Mouse (Mus musculus) small intestine, adult 2 months (tissue): ENCODE results near the gene Pbx2. TPM values are rescaled to one million over a fixed set of nuclear protein-coding genes. Genes with fewer than 3 reads are reported as not detected.

Experiments
- H3K27ac ChIP-seq: fragments of 200-500 bp; 2 replicates; pipeline ENCODE4 v1.5.1; 2012; ENCODE audit warnings: low read depth, low read length, control low read depth, inconsistent platforms; ENCODE audit not compliant: insufficient read depth
- H3K27me3 ChIP-seq: fragments of 200-500 bp; 2 replicates; pipeline ENCODE4 v1.6.1; 2012; ENCODE audit warnings: mild to moderate bottlenecking, moderate library complexity, low read length, inconsistent platforms; ENCODE audit not compliant: control insufficient read depth, insufficient read depth
- H3K36me3 ChIP-seq: fragments of 200-500 bp; 2 replicates; pipeline ENCODE4 v1.6.1; 2012; ENCODE audit warnings: mild to moderate bottlenecking, low read length, control low read depth, inconsistent platforms; ENCODE audit not compliant: control insufficient read depth, insufficient read depth
- H3K4me1 ChIP-seq: fragments of 200-500 bp; 2 replicates; pipeline ENCODE4 v1.6.1; 2012; ENCODE audit warnings: low read length, inconsistent platforms, mixed read lengths; ENCODE audit not compliant: control insufficient read depth, insufficient read depth, insufficient read length
- H3K4me3 ChIP-seq: fragments of 200-500 bp; 2 replicates; pipeline ENCODE4 v1.5.1; 2012; ENCODE audit warnings: low read depth, mild to moderate bottlenecking, control low read depth, inconsistent platforms, low read length, moderate library complexity
- CTCF ChIP-seq: fragments of 200-500 bp; IDR thresholded peaks from 2 replicates; pipeline ENCODE4 v1.5.1; 2012; ENCODE audit warnings: low read depth, mild to moderate bottlenecking, control low read depth, inconsistent platforms, low read length, moderate library complexity, mixed read lengths; ENCODE audit not compliant: insufficient replicate concordance, insufficient read length; ENCODE audit errors: extremely low read depth
- POLR2A ChIP-seq: fragments of 200-500 bp; IDR thresholded peaks from 2 replicates; pipeline ENCODE4 v1.6.1; 2012; ENCODE audit warnings: low read depth, mild to moderate bottlenecking, control low read depth, inconsistent platforms, low read length, moderate library complexity
- WGBS: fragments of 180-500 bp; shearing (Covaris S2); methylation state at CpG from one replicate; pipeline ENCODE4 v1.1.7; 2018; 5-methylcytosine and 5-hydroxymethylcytosine counted together
- polyA plus RNA-seq: library from polyadenylated mRNA; depleted of rRNA; stranded (reverse); fragments of >200 nt; gene quantifications from 2 replicates; pipeline ENCODE4 v1.2.3, GENCODE M21; 2012

Gene Pbx2
- polyA plus RNA-seq, 1 experiment, result 32.2 TPM

DNA sequence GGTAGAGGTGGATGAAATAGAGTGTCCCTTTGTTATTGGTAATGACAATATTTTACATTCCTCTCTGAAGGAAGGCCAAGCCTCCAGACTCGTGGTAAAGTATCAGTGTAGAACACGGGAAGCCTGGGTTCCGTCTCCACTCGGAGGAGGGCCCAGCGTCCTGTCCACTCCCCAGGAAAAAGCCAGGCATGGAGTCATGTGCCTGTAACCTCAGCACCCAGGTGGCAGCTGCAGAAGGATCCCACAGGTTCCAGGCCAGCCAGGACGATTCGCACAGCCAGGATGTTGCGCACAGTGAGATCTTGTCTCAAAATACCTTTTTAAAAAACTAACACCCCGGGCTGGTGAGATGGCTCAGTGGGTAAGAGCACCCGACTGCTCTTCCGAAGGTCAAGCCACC, 27.7 kb upstream of the Pbx2 start:
- Histone ChIP-seq H3K27me3 (no peaks in the 10 kb centered on the region), H3K4me3 (no peak overlapping the region), H3K4me1 (peaks cover 18% of the 10 kb centered on the region), H3K27ac (no peak overlapping the region), H3K36me3 (no peaks in the 10 kb centered on the region)
- TF ChIP-seq POLR2A (no peak), CTCF (no peak)
- 80% methylated on average over 11 of the region's 11 CpGs for WGBS

DNA sequence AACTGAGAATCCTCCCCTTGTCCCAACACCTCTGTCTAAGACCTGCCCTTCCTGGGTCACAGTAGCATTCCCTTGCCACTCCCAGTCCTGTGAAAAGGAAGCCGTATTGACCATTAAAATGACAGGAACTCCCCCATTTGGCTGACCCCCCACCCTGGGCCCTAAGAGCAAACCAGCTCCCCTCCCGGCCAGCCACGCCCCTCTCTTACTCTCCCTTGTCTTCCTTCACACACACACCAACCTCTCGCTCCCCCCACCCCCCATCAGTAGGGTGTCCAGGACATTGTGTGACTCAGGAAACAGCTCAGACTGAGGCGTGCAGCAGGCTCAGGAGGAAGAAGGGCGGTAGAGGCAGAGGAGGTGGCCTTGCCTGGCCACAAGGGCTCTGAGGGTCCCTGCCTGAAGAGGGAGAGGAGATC, 27.1 kb upstream of the Pbx2 start, which contains the start of gene Notch4:
Gene Notch4 (plus strand): TSS at position 266 of the 419 bp plus-strand sequence.
- peak within 1 kb of the TSS; percentile 37 for H3K4me3 ChIP-seq

DNA sequence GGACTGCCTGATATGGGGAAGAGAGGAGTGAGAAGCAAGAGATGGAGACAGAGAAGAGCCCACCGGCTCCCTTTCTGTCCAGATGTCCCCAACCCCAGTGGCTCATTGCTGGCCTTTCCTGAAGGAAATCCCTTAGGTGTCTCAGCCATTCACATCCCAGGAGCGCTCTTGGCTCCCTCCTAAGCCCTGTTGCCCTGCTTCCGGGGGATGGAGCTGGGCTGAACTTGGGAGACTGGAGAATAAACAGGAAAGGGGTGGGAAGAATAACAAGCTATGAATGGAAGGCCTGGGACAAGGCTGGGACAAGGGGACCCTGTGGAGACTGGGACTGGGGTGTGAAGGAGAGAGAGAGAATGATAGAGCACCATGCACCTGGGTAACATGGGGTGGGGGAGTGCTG, 26.3 kb upstream of the Pbx2 start:
- 73% methylated on average over 3 of the region's 3 CpGs for WGBS

More for the DNA sequence above, 27.1 kb upstream of the Pbx2 start, which contains the start of gene Notch4:
- H3K27ac ChIP-seq, result peak within 1 kb of the TSS; percentile 45
- H3K27me3 ChIP-seq, result no peaks in the 10 kb centered on the region
- peaks cover 20% of the 10 kb centered on the region for H3K4me1 ChIP-seq
- no peaks in the 10 kb centered on the region for H3K36me3 ChIP-seq
- WGBS, result 9% methylated on average over 6 of the region's 6 CpGs
- no peak for TF ChIP-seq POLR2A
- TF ChIP-seq CTCF, result no peak

DNA sequence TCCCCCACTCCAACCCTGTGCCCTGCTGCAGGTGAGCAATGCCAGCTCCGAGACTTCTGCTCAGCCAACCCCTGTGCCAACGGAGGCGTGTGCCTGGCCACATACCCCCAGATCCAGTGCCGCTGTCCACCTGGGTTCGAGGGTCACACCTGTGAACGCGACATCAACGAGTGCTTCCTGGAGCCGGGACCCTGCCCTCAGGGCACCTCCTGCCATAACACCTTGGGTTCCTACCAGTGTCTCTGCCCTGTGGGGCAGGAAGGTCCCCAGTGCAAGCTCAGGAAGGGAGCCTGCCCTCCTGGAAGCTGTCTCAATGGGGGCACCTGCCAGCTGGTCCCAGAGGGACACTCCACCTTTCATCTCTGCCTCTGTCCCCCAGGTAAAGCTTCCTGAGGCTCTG, 23.8 kb upstream of the Pbx2 start:
- no peak overlapping the region for H3K4me3 ChIP-seq
- no peaks in the 10 kb centered on the region for H3K36me3 ChIP-seq
- H3K4me1 ChIP-seq, result peaks cover 17% of the 10 kb centered on the region
- no peaks in the 10 kb centered on the region for H3K27me3 ChIP-seq
- WGBS, result 25% methylated on average over 9 of the region's 9 CpGs
- no peak overlapping the region for H3K27ac ChIP-seq
- no peak for TF ChIP-seq POLR2A
- no peak for TF ChIP-seq CTCF

More for the DNA sequence above, 26.3 kb upstream of the Pbx2 start:
- Histone ChIP-seq H3K4me1 (peaks cover 17% of the 10 kb centered on the region), H3K27me3 (no peaks in the 10 kb centered on the region), H3K4me3 (peak overlapping the region; percentile 37), H3K27ac (peak overlapping the region; percentile 45), H3K36me3 (no peaks in the 10 kb centered on the region)
- no peak for TF ChIP-seq CTCF
- TF ChIP-seq POLR2A, result no peak

DNA sequence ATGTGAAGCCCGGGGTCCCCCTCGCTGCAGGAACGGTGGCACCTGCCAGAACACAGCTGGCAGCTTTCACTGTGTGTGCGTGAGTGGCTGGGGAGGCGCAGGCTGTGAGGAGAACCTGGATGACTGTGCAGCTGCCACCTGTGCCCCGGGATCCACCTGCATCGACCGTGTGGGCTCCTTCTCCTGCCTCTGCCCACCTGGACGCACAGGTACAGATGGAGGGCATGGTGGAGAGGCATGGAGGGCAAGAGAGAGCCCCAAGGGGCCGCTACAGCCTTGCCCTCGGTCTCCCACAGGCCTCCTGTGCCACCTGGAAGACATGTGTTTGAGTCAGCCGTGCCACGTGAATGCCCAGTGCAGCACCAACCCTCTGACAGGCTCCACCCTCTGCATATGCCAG, 22.6 kb upstream of the Pbx2 start:
- H3K4me3 ChIP-seq, result no peak overlapping the region
- no peak overlapping the region for H3K27ac ChIP-seq
- H3K27me3 ChIP-seq, result no peaks in the 10 kb centered on the region
- peaks cover 18% of the 10 kb centered on the region for H3K4me1 ChIP-seq
- TF ChIP-seq CTCF (no peak), POLR2A (no peak)
- WGBS, result 37% methylated on average over 13 of the region's 13 CpGs
- no peaks in the 10 kb centered on the region for H3K36me3 ChIP-seq

DNA sequence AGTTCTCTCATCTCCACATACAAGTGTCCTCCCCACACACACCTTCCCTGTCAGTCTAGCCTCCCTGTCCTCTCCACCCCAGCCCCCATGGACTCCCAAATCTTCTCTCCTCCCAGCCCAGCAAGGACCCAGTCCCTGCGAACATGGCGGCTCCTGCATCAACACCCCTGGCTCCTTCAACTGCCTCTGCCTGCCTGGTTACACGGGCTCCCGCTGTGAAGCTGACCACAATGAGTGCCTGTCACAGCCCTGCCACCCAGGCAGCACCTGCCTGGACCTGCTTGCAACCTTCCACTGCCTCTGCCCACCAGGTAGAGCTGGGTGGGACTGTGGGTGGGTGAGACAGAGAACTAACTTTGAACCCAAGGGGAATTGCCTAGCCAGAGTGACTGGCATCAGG, 21.1 kb upstream of the Pbx2 start:
- WGBS, result 91% methylated on average over 4 of the region's 4 CpGs
- Histone ChIP-seq H3K27me3 (no peaks in the 10 kb centered on the region), H3K4me1 (peaks cover 18% of the 10 kb centered on the region), H3K4me3 (no peak overlapping the region), H3K36me3 (no peaks in the 10 kb centered on the region), H3K27ac (no peak overlapping the region)
- TF ChIP-seq POLR2A (no peak), CTCF (no peak)

DNA sequence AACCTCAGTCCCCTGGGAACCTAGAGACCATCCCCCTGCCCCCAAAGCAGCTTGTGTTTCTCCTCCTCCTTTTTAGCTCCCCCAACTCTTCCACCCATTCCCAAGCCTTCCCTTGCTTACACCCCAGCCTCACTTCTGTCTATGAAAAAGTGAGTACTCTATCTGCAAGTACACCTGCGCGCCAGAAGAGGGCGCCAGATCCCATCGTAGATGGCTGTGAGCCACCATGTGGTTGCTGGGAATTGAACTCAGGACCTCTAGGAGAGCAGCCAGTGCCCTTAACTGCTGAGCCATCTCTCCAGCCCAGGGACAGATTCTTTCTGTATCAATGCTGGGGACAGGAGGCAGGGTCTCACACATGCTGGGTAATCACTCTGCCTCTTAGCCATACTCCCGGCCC, 19.2 kb upstream of the Pbx2 start:
- no peaks in the 10 kb centered on the region for H3K27me3 ChIP-seq
- H3K27ac ChIP-seq, result no peak overlapping the region
- TF ChIP-seq CTCF (peak; percentile 68; the same call in 1 of the 2 replicates), POLR2A (no peak)
- H3K36me3 ChIP-seq, result no peaks in the 10 kb centered on the region
- H3K4me1 ChIP-seq, result peaks cover 28% of the 10 kb centered on the region
- no peak overlapping the region for H3K4me3 ChIP-seq
- 43% methylated on average over 5 of the region's 5 CpGs for WGBS

DNA sequence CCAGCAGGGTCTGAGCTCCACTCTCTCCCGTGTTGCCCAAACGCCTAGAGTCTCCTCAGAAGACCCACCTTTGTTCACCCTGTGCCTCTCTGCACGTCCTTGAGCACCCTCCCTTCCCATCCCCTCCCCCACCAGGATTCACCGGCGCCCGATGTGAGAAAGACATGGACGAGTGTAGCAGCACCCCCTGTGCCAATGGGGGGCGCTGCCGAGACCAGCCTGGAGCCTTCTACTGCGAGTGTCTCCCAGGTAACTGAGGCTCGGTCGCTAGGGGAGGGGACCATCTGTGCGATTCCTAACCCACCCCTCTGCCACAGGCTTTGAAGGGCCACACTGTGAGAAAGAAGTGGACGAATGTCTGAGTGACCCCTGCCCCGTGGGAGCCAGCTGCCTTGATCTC, 18.7 kb upstream of the Pbx2 start:
- WGBS, result 51% methylated on average over 15 of the region's 15 CpGs
- H3K4me1 ChIP-seq, result peaks cover 27% of the 10 kb centered on the region
- TF ChIP-seq CTCF, result no peak
- H3K4me3 ChIP-seq, result no peak overlapping the region
- no peaks in the 10 kb centered on the region for H3K36me3 ChIP-seq
- H3K27me3 ChIP-seq, result no peaks in the 10 kb centered on the region
- no peak overlapping the region for H3K27ac ChIP-seq
